Mouse (Mus musculus) lung, adult 18-20 months (tissue): Measurements from ENCODE around the gene Pip4k2a.

Source experiments
- DNase-seq, 2 experiments: peaks; one replicate each; pipeline ENCODE4 v3.0.0; 2022; ENCODE audit warnings: mixed read lengths in 2 of 2

The Pip4k2a gene

DNA sequence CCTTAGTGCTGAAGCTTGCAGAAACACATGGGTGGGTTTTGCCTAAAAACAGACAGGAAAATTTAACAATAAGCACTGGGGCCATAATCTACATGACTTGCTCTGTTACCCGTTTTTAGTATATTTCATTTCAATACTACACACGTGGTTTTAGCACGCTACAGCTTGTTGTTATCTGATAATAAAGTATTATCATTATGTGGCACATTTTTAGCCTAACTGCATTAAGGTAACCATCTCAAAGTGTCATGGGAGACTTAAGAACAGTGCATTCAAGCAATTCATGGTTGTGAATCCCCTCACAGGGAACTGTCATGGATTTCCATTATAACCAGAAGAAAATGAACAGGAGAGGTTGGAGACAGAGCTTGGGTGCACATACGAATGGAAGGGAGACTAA, 43.5 kb downstream of the Pip4k2a start:
- DNase-seq, result no peak

- DNase-seq, result no peak
Measured at GRCm38 (mm10) chr2:18952102-18952673, 45.7 kb downstream of the Pip4k2a start.

DNA sequence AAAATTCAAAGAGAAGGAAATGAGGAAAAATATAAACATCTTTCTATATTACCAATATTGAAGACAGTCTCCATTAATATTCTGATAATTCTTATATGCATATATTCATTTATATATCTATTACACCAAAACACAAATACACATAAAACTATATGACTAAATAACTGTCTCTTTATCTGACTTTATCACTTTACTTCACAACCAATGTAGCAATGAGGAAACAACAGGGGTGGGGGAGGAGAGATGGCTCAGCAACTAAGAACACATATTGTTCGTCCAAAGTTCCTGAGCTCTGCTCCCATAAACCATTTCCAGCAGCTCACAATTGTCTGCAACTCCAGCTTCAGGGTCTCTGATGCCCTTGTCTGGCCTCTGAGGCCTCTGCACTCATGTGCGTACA, 47.2 kb downstream of the Pip4k2a start:
- DNase-seq, result no peak

DNA sequence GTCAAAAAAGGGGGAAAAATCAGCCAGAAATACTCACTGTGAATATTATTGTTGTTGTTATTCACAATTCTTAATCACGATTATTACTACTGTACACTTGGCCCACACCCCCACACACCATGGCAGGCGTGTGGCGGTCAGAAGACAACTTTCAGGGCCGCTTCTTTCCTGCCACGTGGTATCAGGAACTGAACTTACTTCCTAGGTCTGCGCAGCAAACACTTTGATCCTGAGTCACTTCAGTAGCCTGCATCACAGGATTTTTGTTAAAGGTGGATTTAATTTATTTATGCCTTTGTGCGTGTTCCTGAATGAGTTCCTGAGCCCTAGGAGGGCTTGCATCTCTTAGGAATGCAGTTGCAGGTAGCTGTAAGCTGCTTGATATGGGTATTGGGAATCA, 49.2 kb downstream of the Pip4k2a start:
- DNase-seq, result no peak

DNA sequence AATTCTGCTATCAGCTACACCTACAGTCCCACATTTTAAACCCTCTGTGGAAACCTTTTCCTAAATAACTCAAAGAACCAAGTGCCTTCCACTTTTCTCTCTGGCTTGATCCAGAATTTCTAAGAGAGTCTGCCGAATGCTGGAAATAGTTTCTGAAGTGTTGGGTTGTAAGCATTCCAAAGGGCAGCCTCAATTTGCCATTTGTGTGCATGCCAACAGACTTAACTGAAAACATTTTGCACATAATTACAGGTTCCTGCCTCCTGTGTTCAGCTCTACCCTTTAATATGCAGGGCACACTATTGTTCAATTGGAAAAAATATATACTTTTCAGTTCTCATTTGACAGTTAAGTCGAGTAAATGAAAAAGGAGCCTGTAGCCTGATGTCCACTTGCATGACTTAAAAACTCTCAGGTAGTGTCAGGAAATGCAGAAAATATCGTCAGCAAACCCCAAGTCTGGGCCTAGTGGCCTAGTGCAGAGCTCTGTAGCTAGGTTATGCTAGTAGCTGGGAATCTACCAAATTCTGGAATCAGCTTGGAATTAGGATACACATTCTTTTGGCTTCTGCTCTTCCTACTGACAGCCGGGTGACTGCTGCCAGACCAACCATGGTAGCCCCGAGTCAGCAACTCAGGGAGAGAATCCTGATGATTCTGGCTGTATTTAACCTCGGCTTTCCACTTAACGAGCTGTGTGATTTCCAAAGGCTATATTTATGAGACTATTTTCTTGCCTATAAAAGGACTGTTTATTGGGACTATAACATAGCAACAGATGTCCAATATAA, 50.1 kb downstream of the Pip4k2a start:
- no peak for DNase-seq

GRCm38 (mm10) chr2:18945438-18945837, 52.5 kb downstream of the Pip4k2a start:
- DNase-seq, result no peak

DNA sequence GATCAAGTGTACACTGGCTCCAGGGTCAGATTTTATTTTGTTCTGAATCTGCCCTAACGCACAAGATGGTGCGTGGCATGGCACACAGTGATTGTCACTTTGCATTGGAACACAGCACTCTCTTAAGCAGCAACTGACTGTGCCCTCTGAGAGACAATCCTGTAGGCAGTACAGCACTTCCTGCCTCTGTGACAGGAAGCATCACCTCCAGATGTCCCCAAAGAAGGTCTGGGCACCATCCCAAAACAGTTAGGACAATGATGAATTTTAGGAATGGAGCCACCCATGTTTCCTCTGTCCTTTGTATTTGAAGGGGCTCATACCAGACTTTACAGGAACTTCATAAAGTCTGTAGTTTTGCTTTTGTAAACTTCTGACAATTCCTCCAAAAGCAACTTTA, 54.0 kb downstream of the Pip4k2a start:
- DNase-seq, result peak in 1 of 2 experiments; percentile 43

- no peak for DNase-seq
Measured at GRCm38 (mm10) chr2:18943366-18943765, 54.6 kb downstream of the Pip4k2a start.

DNA sequence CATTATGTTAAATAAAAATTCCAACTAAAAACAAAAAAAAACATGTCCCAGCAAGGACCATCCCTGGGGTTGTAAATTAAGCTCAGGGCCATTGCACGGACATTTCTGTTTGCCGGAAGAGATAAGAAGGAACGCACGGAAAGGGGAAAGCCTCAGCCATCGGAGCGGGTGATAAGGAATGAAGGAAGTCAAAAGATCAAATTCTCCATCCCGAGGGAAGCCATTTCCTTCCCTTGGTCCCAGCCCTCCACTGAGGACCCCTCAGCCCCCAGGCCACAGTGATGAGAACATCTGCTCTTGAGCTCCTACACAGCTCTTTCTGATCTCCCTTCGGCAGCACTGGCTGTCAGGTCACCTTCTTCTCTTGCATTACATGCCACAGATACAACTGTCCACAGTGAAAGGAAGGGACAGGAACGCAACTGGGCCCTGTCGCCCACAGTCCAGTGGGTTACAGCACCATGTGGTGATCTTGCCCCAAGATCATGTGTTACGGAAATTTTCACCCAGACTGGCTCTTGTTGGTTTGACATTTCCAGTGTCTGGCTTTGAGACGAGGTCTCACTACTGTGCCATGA, 57.1 kb downstream of the Pip4k2a start:
- DNase-seq, result no peak

- peak; percentile 36 to 54 for DNase-seq
Measured at GRCm38 (mm10) chr2:18938923-18939329, 59.0 kb downstream of the Pip4k2a start.

- no peak for DNase-seq
Measured at GRCm38 (mm10) chr2:18938232-18938631, 59.7 kb downstream of the Pip4k2a start.

DNA sequence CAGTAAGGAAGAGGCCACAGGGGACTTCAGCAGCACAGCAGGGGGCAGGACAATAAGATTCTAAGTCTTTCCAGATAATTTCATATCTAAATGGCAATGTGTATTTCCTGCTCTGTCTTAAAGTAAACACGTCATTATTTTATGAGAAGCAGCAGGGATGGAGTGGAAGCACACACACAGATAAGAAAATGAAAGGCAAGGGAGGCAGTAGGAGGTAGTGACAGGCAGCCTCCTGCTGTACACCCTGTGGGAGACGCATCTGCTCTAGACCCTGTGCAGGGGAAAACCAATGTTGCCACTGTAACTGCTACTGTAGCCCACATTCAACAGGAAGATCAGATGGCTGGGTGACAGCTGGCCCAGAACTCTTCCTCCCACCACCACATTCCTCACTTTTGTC, 60.3 kb downstream of the Pip4k2a start:
- no peak for DNase-seq

DNA sequence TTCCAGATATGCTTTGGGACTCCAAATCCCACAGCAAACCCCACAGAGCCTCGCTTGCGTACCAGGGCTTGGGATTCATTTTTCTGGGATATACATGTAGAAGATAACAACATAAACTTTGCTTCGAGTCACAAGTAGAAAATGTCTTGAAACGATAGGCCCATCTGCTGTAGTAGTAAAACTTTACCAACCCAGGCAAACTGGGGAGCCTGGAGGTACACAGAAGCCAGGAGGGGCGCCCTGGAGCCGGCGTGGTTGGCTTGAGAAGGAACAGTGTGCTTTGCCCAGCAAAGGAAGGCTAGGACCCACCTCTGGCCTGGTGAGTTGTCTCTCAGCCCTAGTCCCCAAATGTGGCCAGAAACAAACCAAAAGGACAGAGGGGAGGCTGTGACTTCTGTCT, 61.5 kb downstream of the Pip4k2a start:
- DNase-seq, result no peak

DNA sequence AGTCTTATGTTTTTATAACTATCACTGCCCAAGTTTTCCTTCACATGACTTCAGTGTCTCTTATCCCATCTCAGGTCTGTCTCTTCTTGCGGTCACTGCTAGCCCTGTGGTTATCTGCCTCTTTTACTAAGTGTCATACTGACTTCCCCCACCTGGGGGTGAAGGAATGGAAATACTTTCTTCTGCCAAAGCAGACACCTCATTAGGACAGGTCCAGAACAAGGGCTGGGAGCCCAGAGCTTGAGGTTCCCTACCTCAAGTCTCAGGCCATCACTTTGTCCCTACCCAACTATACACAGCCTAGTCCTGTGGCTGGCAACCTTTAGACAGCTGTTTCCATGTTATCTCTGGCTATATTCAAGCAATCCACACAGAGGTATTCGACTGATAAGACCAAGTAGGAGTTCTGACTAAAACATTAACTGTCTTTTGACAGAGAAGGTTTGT, 62.3 kb downstream of the Pip4k2a start:
- DNase-seq, result no peak

DNA sequence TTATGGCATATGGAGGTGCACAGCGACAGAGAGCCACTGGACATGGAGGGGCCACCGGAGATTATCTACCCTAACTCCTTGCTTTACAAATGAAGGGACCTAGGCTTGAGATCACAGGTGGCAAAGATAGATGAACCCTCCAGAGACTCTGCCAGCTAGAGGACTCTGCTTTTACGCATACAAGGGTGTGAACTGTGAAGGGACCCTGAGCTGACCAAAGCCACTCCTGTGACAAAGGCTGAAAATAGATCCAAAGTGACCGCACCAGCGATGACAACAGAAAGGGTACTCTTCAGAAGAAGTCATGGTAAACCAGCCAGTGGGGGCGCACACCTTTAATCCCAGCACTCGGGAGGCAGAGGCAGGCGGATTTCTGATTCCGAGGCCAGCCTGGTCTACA, 63.8 kb downstream of the Pip4k2a start:
- DNase-seq, result no peak

- no peak for DNase-seq
Measured at GRCm38 (mm10) chr2:18933418-18933817, 64.5 kb downstream of the Pip4k2a start.

GRCm38 (mm10) chr2:18930318-18931060, 67.4 kb downstream of the Pip4k2a start:
- no peak for DNase-seq

GRCm38 (mm10) chr2:18928597-18929257, 69.2 kb downstream of the Pip4k2a start:
- no peak for DNase-seq

DNA sequence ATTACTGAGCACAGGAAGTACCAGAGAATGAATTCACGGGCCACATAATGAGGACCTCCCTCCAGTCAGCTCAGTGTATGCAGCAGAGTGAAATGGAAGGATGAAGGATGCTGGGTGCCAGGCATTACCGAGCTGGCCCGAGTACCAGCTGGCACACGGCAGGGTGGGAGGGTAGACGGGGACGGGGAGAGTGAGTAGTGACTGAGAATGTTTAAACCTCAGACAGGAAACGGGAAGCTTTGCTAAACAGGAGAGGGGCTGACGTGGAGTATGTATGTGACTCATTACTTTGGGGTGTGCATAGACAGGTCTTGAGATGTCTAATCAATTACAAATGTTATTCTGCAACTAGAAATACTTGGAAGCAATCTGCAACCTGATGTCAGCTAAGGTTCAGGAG, 69.7 kb downstream of the Pip4k2a start:
- no peak for DNase-seq

GRCm38 (mm10) chr2:18923806-18924595, 73.9 kb downstream of the Pip4k2a start:
- DNase-seq, result no peak

- no peak for DNase-seq
Measured at GRCm38 (mm10) chr2:18923098-18923649, 74.8 kb downstream of the Pip4k2a start.
